Mouse (Mus musculus) neural tube, embryonic 14.5 days (tissue): ENCODE measurements at regions not wholly inside any gene's neighbourhood (a gene's known extent, or its start where the extent isn't known, plus 50 kb on each side); places are given as distances from the start of the nearest gene placed in this dataset.

ENCODE experiments used
- ATAC-seq: fragments of 200-750 bp; cut with Nextera tagmentation; 2 replicates; pipeline ENCODE4 v1.8.0; 2017; ENCODE audit warnings: low read depth, mild to moderate bottlenecking, moderate TSS enrichment, moderate library complexity
- H3K27ac ChIP-seq: fragments of 300-500 bp; sonication (generic); 2 replicates; pipeline ENCODE4 v1.5.1; 2014; ENCODE audit warnings: low read depth, mild to moderate bottlenecking, control low read depth, low read length, moderate library complexity, mixed read lengths
- H3K27me3 ChIP-seq: fragments of 300-500 bp; sonication (generic); 2 replicates; pipeline ENCODE4 v1.6.1; 2014; ENCODE audit warnings: low read length; ENCODE audit not compliant: control insufficient read depth, insufficient read depth
- H3K36me3 ChIP-seq: fragments of 300-500 bp; sonication (generic); 2 replicates; pipeline ENCODE4 v1.6.1; 2014; ENCODE audit warnings: low read length, mixed read lengths; ENCODE audit not compliant: control insufficient read depth, insufficient read depth
- H3K4me1 ChIP-seq: fragments of 300-500 bp; sonication (generic); 2 replicates; pipeline ENCODE4 v1.6.1; 2014; ENCODE audit warnings: low read length; ENCODE audit not compliant: control insufficient read depth, insufficient read depth
- H3K4me2 ChIP-seq: fragments of 300-500 bp; sonication (generic); 2 replicates; pipeline ENCODE4 v1.6.1; 2014; ENCODE audit warnings: mild to moderate bottlenecking, low read depth, low read length, control low read depth
- H3K4me3 ChIP-seq: fragments of 300-500 bp; sonication (generic); 2 replicates; pipeline ENCODE4 v1.5.1; 2014; ENCODE audit warnings: low read depth, low read length, control low read depth, mixed read lengths
- H3K9ac ChIP-seq: fragments of 300-500 bp; sonication (generic); replicated peaks from 2 replicates; pipeline ENCODE4 v1.6.1; 2014; ENCODE audit warnings: low read depth, mild to moderate bottlenecking, control low read depth, low read length, mixed read lengths
- H3K9me3 ChIP-seq: fragments of 300-500 bp; sonication (generic); 2 replicates; pipeline ENCODE4 v1.6.1; 2016; ENCODE audit warnings: low read length; ENCODE audit not compliant: control insufficient read depth
- WGBS: fragments of 180-500 bp; shearing (Covaris S2); extraction: QIAGEN DNeasy Blood & Tissue Kit; methylation state at CpG from one replicate; pipeline ENCODE4 v1.1.7; 2014; 5-methylcytosine and 5-hydroxymethylcytosine counted together

- Histone ChIP-seq H3K27me3 (no peaks in the 10 kb centered on the region), H3K4me3 (no peak overlapping the region), H3K4me2 (no peak overlapping the region), H3K36me3 (no peaks in the 10 kb centered on the region), H3K4me1 (no peaks in the 10 kb centered on the region), H3K9me3 (no peaks in the 10 kb centered on the region), H3K27ac (no peak overlapping the region), H3K9ac (no peak overlapping the region)
- 97% methylated on average over 4 of the region's 4 CpGs for WGBS
- ATAC-seq, result no peak
Measured at GRCm38 (mm10) chr16:56399541-56399940, 78.1 kb upstream of the Abi3bp start.

- Histone ChIP-seq H3K9me3 (no peaks in the 10 kb centered on the region), H3K4me1 (no peaks in the 10 kb centered on the region), H3K36me3 (no peaks in the 10 kb centered on the region), H3K4me2 (no peak overlapping the region), H3K9ac (no peak overlapping the region), H3K27me3 (no peaks in the 10 kb centered on the region), H3K4me3 (no peak overlapping the region), H3K27ac (no peak overlapping the region)
- WGBS, result 74% methylated on average over 3 of the region's 3 CpGs
- ATAC-seq, result no peak
Measured at GRCm38 (mm10) chr16:56423761-56424160, 53.9 kb upstream of the Abi3bp start.
